Mouse (Mus musculus): ENCODE results near the gene Smim20.

GRCm38 (mm10) chr5:53275376-53275775 is 8.5 kb downstream of the Smim20 start:
- TF ChIP-seq CTCF (conservative IDR thresholded peaks at IDR 0.05; ENCODE audit: low read length), result no peak
- TF ChIP-seq NANOG (IDR thresholded peaks at IDR 0.05; ENCODE audit: borderline replicate concordance, low read length), result no peak
